Mouse (Mus musculus) heart, postnatal 0 days (tissue): Measurements from ENCODE around the gene Cldn18.

ENCODE experiments used
- CTCF ChIP-seq: IDR thresholded peaks from 2 replicates; pipeline ENCODE4 v1.5.1; 2016; ENCODE audit warnings: antibody characterized with exemption, control low read depth, low read depth
- EP300 ChIP-seq: IDR thresholded peaks from 2 replicates; pipeline ENCODE4 v1.6.1; 2016; ENCODE audit warnings: antibody characterized with exemption, low read depth

GRCm38 (mm10) chr9:99685061-99685521 is 32.0 kb downstream of the Cldn18 start:
- TF ChIP-seq EP300, result no peak
- no peak for TF ChIP-seq CTCF
